Mouse (Mus musculus): ENCODE measurements at regions not wholly inside any gene's neighbourhood (a gene's known extent, or its start where the extent isn't known, plus 50 kb on each side); places are given as distances from the start of the nearest gene placed in this dataset.

GRCm38 (mm10) chr15:67954216-67954615, 1453.5 kb upstream of the Lrrc6 start:
- Histone ChIP-seq H3K9ac (no peak overlapping the region), H3K4me1 (replicated peaks) (peaks cover 7% of the 10 kb centered on the region), H3K36me3 (no peaks in the 10 kb centered on the region), H3K4me2 (no peak overlapping the region), H3K9me3 (replicated peaks) (no peaks in the 10 kb centered on the region), H3K27ac (no peak overlapping the region), H3K27me3 (no peaks in the 10 kb centered on the region), H3K4me3 (no peak overlapping the region)
- no peak for ATAC-seq (replicated peaks; ENCODE audit: insufficient number of reproducible peaks, insufficient read depth, low FRiP score, low read depth)
- 74% methylated on average over 2 of the region's 2 CpGs for whole genome bisulfite sequencing

GRCm38 (mm10) chr15:67950281-67951040, 1449.8 kb upstream of the Lrrc6 start:
- 46% methylated on average over 6 of the region's 6 CpGs for WGBS
- H3K4me2 ChIP-seq, result no peak overlapping the region
- peaks cover 7% of the 10 kb centered on the region for H3K4me1 ChIP-seq (replicated peaks)
- no peaks in the 10 kb centered on the region for H3K36me3 ChIP-seq
- no peaks in the 10 kb centered on the region for H3K27me3 ChIP-seq
- no peaks in the 10 kb centered on the region for H3K9me3 ChIP-seq (replicated peaks)
- ATAC-seq (replicated peaks; ENCODE audit: insufficient number of reproducible peaks, insufficient read depth, low FRiP score, low read depth), result no peak
- H3K27ac ChIP-seq, result no peak overlapping the region
- H3K4me3 ChIP-seq, result no peak overlapping the region
- H3K9ac ChIP-seq, result no peak overlapping the region

- no peaks in the 10 kb centered on the region for H3K27me3 ChIP-seq
- no peak for ATAC-seq (replicated peaks; ENCODE audit: insufficient number of reproducible peaks, insufficient read depth, low FRiP score, low read depth)
- no peaks in the 10 kb centered on the region for H3K9me3 ChIP-seq (replicated peaks)
- WGBS, result 79% methylated on average over 3 of the region's 3 CpGs
- H3K4me1 ChIP-seq (replicated peaks), result no peaks in the 10 kb centered on the region
- no peak overlapping the region for H3K4me3 ChIP-seq
- no peak overlapping the region for H3K27ac ChIP-seq
- H3K4me2 ChIP-seq, result no peak overlapping the region
- no peaks in the 10 kb centered on the region for H3K36me3 ChIP-seq
- no peak overlapping the region for H3K9ac ChIP-seq
These were observed 1443.8 kb upstream of the Lrrc6 start for GRCm38 (mm10) chr15:67944330-67945082.

- H3K9ac ChIP-seq, result no peak overlapping the region
- no peak overlapping the region for H3K4me2 ChIP-seq
- H3K4me3 ChIP-seq, result no peak overlapping the region
- H3K4me1 ChIP-seq (replicated peaks), result no peaks in the 10 kb centered on the region
- no peaks in the 10 kb centered on the region for H3K36me3 ChIP-seq
- H3K27me3 ChIP-seq, result no peaks in the 10 kb centered on the region
- no peak for ATAC-seq (replicated peaks; ENCODE audit: insufficient number of reproducible peaks, insufficient read depth, low FRiP score, low read depth)
- H3K27ac ChIP-seq, result no peak overlapping the region
- H3K9me3 ChIP-seq (replicated peaks), result no peaks in the 10 kb centered on the region
These were observed 1442.3 kb upstream of the Lrrc6 start for GRCm38 (mm10) chr15:67943046-67943445.

GRCm38 (mm10) chr15:67940510-67940909, 1439.8 kb upstream of the Lrrc6 start:
- Histone ChIP-seq H3K9ac (no peak overlapping the region), H3K9me3 (replicated peaks) (no peaks in the 10 kb centered on the region), H3K27me3 (no peaks in the 10 kb centered on the region), H3K4me1 (replicated peaks) (no peaks in the 10 kb centered on the region), H3K4me3 (no peak overlapping the region), H3K27ac (no peak overlapping the region), H3K36me3 (no peaks in the 10 kb centered on the region), H3K4me2 (no peak overlapping the region)
- no peak for ATAC-seq (replicated peaks; ENCODE audit: insufficient number of reproducible peaks, insufficient read depth, low FRiP score, low read depth)
- WGBS, result 78% methylated on average over 1 of the region's 1 CpGs

GRCm38 (mm10) chr15:67924885-67925284, 1424.2 kb upstream of the Lrrc6 start:
- Histone ChIP-seq H3K9ac (no peak overlapping the region), H3K27ac (no peak overlapping the region), H3K4me1 (replicated peaks) (no peaks in the 10 kb centered on the region), H3K27me3 (no peaks in the 10 kb centered on the region), H3K4me2 (no peak overlapping the region), H3K4me3 (no peak overlapping the region), H3K9me3 (replicated peaks) (no peaks in the 10 kb centered on the region), H3K36me3 (no peaks in the 10 kb centered on the region)
- WGBS, result 68% methylated on average over 2 of the region's 2 CpGs
- no peak for ATAC-seq (replicated peaks; ENCODE audit: insufficient number of reproducible peaks, insufficient read depth, low FRiP score, low read depth)

- Histone ChIP-seq H3K4me1 (replicated peaks) (no peaks in the 10 kb centered on the region), H3K27ac (no peak overlapping the region), H3K27me3 (no peaks in the 10 kb centered on the region), H3K36me3 (no peaks in the 10 kb centered on the region), H3K4me3 (no peak overlapping the region), H3K4me2 (no peak overlapping the region), H3K9me3 (replicated peaks) (no peaks in the 10 kb centered on the region), H3K9ac (no peak overlapping the region)
- 56% methylated on average over 2 of the region's 2 CpGs for WGBS
- no peak for ATAC-seq (replicated peaks; ENCODE audit: insufficient number of reproducible peaks, insufficient read depth, low FRiP score, low read depth)
These were observed 1406.3 kb upstream of the Lrrc6 start for GRCm38 (mm10) chr15:67907034-67907433.

GRCm38 (mm10) chr15:67905279-67905678, 1404.6 kb upstream of the Lrrc6 start:
- 64% methylated on average over 1 of the region's 1 CpGs for WGBS
- H3K9me3 ChIP-seq (replicated peaks), result no peaks in the 10 kb centered on the region
- ATAC-seq (replicated peaks; ENCODE audit: insufficient number of reproducible peaks, insufficient read depth, low FRiP score, low read depth), result no peak

GRCm38 (mm10) chr15:67904646-67905045, 1403.9 kb upstream of the Lrrc6 start:
- Histone ChIP-seq H3K36me3 (no peaks in the 10 kb centered on the region), H3K4me1 (replicated peaks) (no peaks in the 10 kb centered on the region), H3K9me3 (replicated peaks) (no peaks in the 10 kb centered on the region), H3K4me2 (no peak overlapping the region), H3K4me3 (no peak overlapping the region), H3K27ac (no peak overlapping the region), H3K27me3 (no peaks in the 10 kb centered on the region), H3K9ac (no peak overlapping the region)
- no peak for ATAC-seq (replicated peaks; ENCODE audit: insufficient number of reproducible peaks, insufficient read depth, low FRiP score, low read depth)

More at GRCm38 (mm10) chr15:67905279-67905678, 1404.6 kb upstream of the Lrrc6 start:
- no peak overlapping the region for H3K4me3 ChIP-seq
- no peaks in the 10 kb centered on the region for H3K4me1 ChIP-seq (replicated peaks)
- H3K27ac ChIP-seq, result no peak overlapping the region
- no peak overlapping the region for H3K4me2 ChIP-seq
- no peaks in the 10 kb centered on the region for H3K36me3 ChIP-seq
- no peaks in the 10 kb centered on the region for H3K27me3 ChIP-seq
- H3K9ac ChIP-seq, result no peak overlapping the region

- Histone ChIP-seq H3K4me1 (replicated peaks) (no peaks in the 10 kb centered on the region), H3K9ac (no peak overlapping the region), H3K4me2 (no peak overlapping the region), H3K27ac (no peak overlapping the region), H3K27me3 (no peaks in the 10 kb centered on the region), H3K9me3 (replicated peaks) (no peaks in the 10 kb centered on the region), H3K36me3 (no peaks in the 10 kb centered on the region), H3K4me3 (no peak overlapping the region)
- WGBS, result 78% methylated on average over 2 of the region's 2 CpGs
- no peak for ATAC-seq (replicated peaks; ENCODE audit: insufficient number of reproducible peaks, insufficient read depth, low FRiP score, low read depth)
These were observed 1402.3 kb upstream of the Lrrc6 start for GRCm38 (mm10) chr15:67902982-67903381.

GRCm38 (mm10) chr15:67901191-67901601, 1400.5 kb upstream of the Lrrc6 start:
- no peak overlapping the region for H3K27ac ChIP-seq
- H3K9ac ChIP-seq, result no peak overlapping the region
- H3K36me3 ChIP-seq, result no peaks in the 10 kb centered on the region
- no peaks in the 10 kb centered on the region for H3K4me1 ChIP-seq (replicated peaks)
- H3K4me3 ChIP-seq, result no peak overlapping the region
- ATAC-seq (replicated peaks; ENCODE audit: insufficient number of reproducible peaks, insufficient read depth, low FRiP score, low read depth), result no peak
- 72% methylated on average over 7 of the region's 7 CpGs for WGBS
- no peaks in the 10 kb centered on the region for H3K27me3 ChIP-seq
- no peak overlapping the region for H3K4me2 ChIP-seq
- H3K9me3 ChIP-seq (replicated peaks), result no peaks in the 10 kb centered on the region

GRCm38 (mm10) chr15:67899772-67900171, 1399.1 kb upstream of the Lrrc6 start:
- no peaks in the 10 kb centered on the region for H3K9me3 ChIP-seq (replicated peaks)
- ATAC-seq (replicated peaks; ENCODE audit: insufficient number of reproducible peaks, insufficient read depth, low FRiP score, low read depth), result no peak
- no peak overlapping the region for H3K4me2 ChIP-seq
- H3K4me1 ChIP-seq (replicated peaks), result no peaks in the 10 kb centered on the region
- H3K36me3 ChIP-seq, result no peaks in the 10 kb centered on the region
- no peaks in the 10 kb centered on the region for H3K27me3 ChIP-seq
- H3K4me3 ChIP-seq, result no peak overlapping the region
- H3K9ac ChIP-seq, result no peak overlapping the region
- 77% methylated on average over 6 of the region's 6 CpGs for WGBS
- H3K27ac ChIP-seq, result no peak overlapping the region
